Mouse (Mus musculus) E14TG2a.4 (cell line): ENCODE results near the gene Esr1.

Source experiments
- H3K27me3 ChIP-seq: 2 replicates; pipeline ENCODE4 v1.6.1; 2014; ENCODE audit warnings: low read length, control low read depth; ENCODE audit not compliant: insufficient read depth
- H3K36me3 ChIP-seq: 2 replicates; pipeline ENCODE4 v1.6.1; 2014; ENCODE audit warnings: low read length, control low read depth; ENCODE audit not compliant: insufficient read depth
- H3K4me1 ChIP-seq: replicated peaks from 2 replicates; pipeline ENCODE4 v1.6.1; 2014; ENCODE audit warnings: low read depth, low read length, control low read depth
- H3K4me3 ChIP-seq: replicated peaks from 2 replicates; pipeline ENCODE4 v1.5.1; 2014; ENCODE audit warnings: mild to moderate bottlenecking, low read length
- H3K9me3 ChIP-seq: 2 replicates; pipeline ENCODE4 v1.6.1; 2014; ENCODE audit warnings: low read length, control low read depth
- CTCF ChIP-seq: conservative IDR thresholded peaks from 2 replicates; pipeline ENCODE4 v1.5.1; 2014; ENCODE audit warnings: low read length
- NANOG ChIP-seq: IDR thresholded peaks from 2 replicates; pipeline ENCODE4 v1.6.1; 2014; ENCODE audit warnings: borderline replicate concordance, low read length, mixed read lengths
- POU5F1 ChIP-seq: IDR thresholded peaks from 2 replicates; pipeline ENCODE4 v1.6.1; 2014; ENCODE audit warnings: low read length, borderline replicate concordance

The Esr1 gene

GRCm38 (mm10) chr10:4919046-4919445 lies 307.7 kb downstream of the Esr1 start:
- Histone ChIP-seq H3K36me3 (no peaks in the 10 kb centered on the region), H3K9me3 (no peaks in the 10 kb centered on the region), H3K27me3 (no peaks in the 10 kb centered on the region), H3K4me3 (no peak overlapping the region), H3K4me1 (no peaks in the 10 kb centered on the region)
- TF ChIP-seq NANOG (no peak), POU5F1 (no peak), CTCF (no peak)

- no peaks in the 10 kb centered on the region for H3K4me1 ChIP-seq
- no peak overlapping the region for H3K4me3 ChIP-seq
- no peaks in the 10 kb centered on the region for H3K27me3 ChIP-seq
- no peaks in the 10 kb centered on the region for H3K36me3 ChIP-seq
- TF ChIP-seq CTCF (no peak), NANOG (no peak), POU5F1 (no peak)
- no peaks in the 10 kb centered on the region for H3K9me3 ChIP-seq
Measured at GRCm38 (mm10) chr10:4923616-4924015, 312.2 kb downstream of the Esr1 start.

- TF ChIP-seq NANOG (no peak), POU5F1 (no peak), CTCF (no peak)
- no peaks in the 10 kb centered on the region for H3K36me3 ChIP-seq
- H3K9me3 ChIP-seq = no peaks in the 10 kb centered on the region
- H3K27me3 ChIP-seq = no peaks in the 10 kb centered on the region
- H3K4me1 ChIP-seq = no peaks in the 10 kb centered on the region
- H3K4me3 ChIP-seq = no peak overlapping the region
Measured at GRCm38 (mm10) chr10:4924391-4924790, 313.0 kb downstream of the Esr1 start.

GRCm38 (mm10) chr10:4943148-4943547 lies 331.8 kb downstream of the Esr1 start:
- H3K27me3 ChIP-seq = no peaks in the 10 kb centered on the region
- H3K4me3 ChIP-seq = no peak overlapping the region
- H3K9me3 ChIP-seq = peaks cover 16% of the 10 kb centered on the region; the same call in 1 of the 2 replicates
- TF ChIP-seq POU5F1 (no peak), CTCF (no peak), NANOG (no peak)
- H3K36me3 ChIP-seq = no peaks in the 10 kb centered on the region
- no peaks in the 10 kb centered on the region for H3K4me1 ChIP-seq

- TF ChIP-seq CTCF = no peak
- no peak for TF ChIP-seq NANOG
- TF ChIP-seq POU5F1 = no peak
- Histone ChIP-seq H3K4me3 (no peak overlapping the region), H3K27me3 (no peaks in the 10 kb centered on the region), H3K36me3 (no peaks in the 10 kb centered on the region), H3K4me1 (no peaks in the 10 kb centered on the region), H3K9me3 (peaks cover 13% of the 10 kb centered on the region; the same call in 1 of the 2 replicates)
Measured at GRCm38 (mm10) chr10:4944725-4945124, 333.3 kb downstream of the Esr1 start.

GRCm38 (mm10) chr10:4965768-4966167 lies 354.4 kb downstream of the Esr1 start:
- Histone ChIP-seq H3K27me3 (no peaks in the 10 kb centered on the region), H3K4me1 (no peaks in the 10 kb centered on the region), H3K36me3 (no peaks in the 10 kb centered on the region), H3K4me3 (no peak overlapping the region), H3K9me3 (peaks cover 16% of the 10 kb centered on the region)
- TF ChIP-seq NANOG = no peak
- TF ChIP-seq CTCF = no peak
- no peak for TF ChIP-seq POU5F1

- no peaks in the 10 kb centered on the region for H3K4me1 ChIP-seq
- no peaks in the 10 kb centered on the region for H3K36me3 ChIP-seq
- H3K4me3 ChIP-seq = no peak overlapping the region
- no peak for TF ChIP-seq NANOG
- no peak for TF ChIP-seq CTCF
- TF ChIP-seq POU5F1 = no peak
- H3K27me3 ChIP-seq = no peaks in the 10 kb centered on the region
- peaks cover 9% of the 10 kb centered on the region for H3K9me3 ChIP-seq
Measured at GRCm38 (mm10) chr10:4971156-4971555, 359.8 kb downstream of the Esr1 start.

GRCm38 (mm10) chr10:4971586-4971985 lies 360.2 kb downstream of the Esr1 start:
- TF ChIP-seq NANOG (no peak), CTCF (no peak), POU5F1 (no peak)
- Histone ChIP-seq H3K36me3 (no peaks in the 10 kb centered on the region), H3K4me3 (no peak overlapping the region), H3K27me3 (no peaks in the 10 kb centered on the region), H3K4me1 (no peaks in the 10 kb centered on the region), H3K9me3 (peaks cover 4% of the 10 kb centered on the region)

GRCm38 (mm10) chr10:4972026-4972425 lies 360.6 kb downstream of the Esr1 start:
- H3K27me3 ChIP-seq = no peaks in the 10 kb centered on the region
- TF ChIP-seq NANOG = no peak
- TF ChIP-seq CTCF = no peak
- no peak for TF ChIP-seq POU5F1
- H3K36me3 ChIP-seq = no peaks in the 10 kb centered on the region
- H3K4me1 ChIP-seq = no peaks in the 10 kb centered on the region
- H3K4me3 ChIP-seq = no peak overlapping the region
- peaks cover under 1% of the 10 kb centered on the region; the same call in 1 of the 2 replicates for H3K9me3 ChIP-seq
